8 mouse cellular contexts compared by ENCODE assay signal in the genomic region with DNA sequence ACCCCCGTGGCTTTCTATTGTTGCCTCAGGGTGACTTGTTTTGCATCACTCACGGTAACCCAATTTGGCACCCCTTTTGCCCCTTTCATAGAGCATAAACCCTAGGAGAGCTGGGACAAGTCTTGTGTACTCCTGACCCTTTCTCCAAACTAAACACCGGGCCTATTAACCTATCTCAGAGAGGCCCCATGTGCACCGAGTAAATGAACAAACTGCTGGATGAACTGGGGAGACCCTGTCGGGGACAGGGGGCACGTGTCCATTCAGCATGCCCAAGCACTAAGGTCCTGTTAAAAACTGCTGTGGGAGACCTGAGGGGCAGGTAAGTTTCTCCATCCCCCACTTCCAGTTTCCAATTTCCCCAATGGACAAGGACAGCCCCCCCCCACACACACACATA. TPM values are rescaled to one million over a fixed set of nuclear protein-coding genes. Genes with fewer than 3 reads are reported as not detected.
DNase-seq lines count a peak whose midpoint lies in the region; ATAC-seq and TF ChIP-seq lines count a peak whose summit lies in the region.

No protein-coding gene starts in this region.

- 17% methylated on average over 6 of the region's 6 CpGs for WGBS in hindbrain, embryonic 13.5 days
- 32% methylated on average over 6 of the region's 6 CpGs for WGBS in liver, embryonic 13.5 days (ENCODE audit: insufficient replicate concordance)
- 86% methylated on average over 6 of the region's 6 CpGs for WGBS in thymus, adult 2 months

- H3K27me3 ChIP-seq in hindbrain, embryonic 13.5 days, result no peaks in the 10 kb centered on the region
- no peaks in the 10 kb centered on the region for H3K27me3 ChIP-seq in liver, embryonic 13.5 days
- H3K27me3 ChIP-seq in thymus, adult 2 months (ENCODE audit: control insufficient read depth, insufficient read depth, low read length), result no peaks in the 10 kb centered on the region

- no peak for ATAC-seq in hindbrain, embryonic 13.5 days (ENCODE audit: low FRiP score)
- no peak for ATAC-seq in liver, embryonic 13.5 days (ENCODE audit: low read depth)

- H3K9ac ChIP-seq in hindbrain, embryonic 13.5 days, result peak overlapping the region; percentile 64
- H3K9ac ChIP-seq in liver, embryonic 13.5 days, result peak overlapping the region; percentile 53; the same call in 1 of the 2 replicates

- no peak for TF ChIP-seq CTCF in thymus, adult 2 months (IDR thresholded peaks at IDR 0.05; ENCODE audit: borderline replicate concordance, control insufficient read depth, extremely low read depth, insufficient read depth, low read length, poor library complexity)

- H3K4me3 ChIP-seq in hindbrain, embryonic 13.5 days, result peak overlapping the region; percentile 50
- H3K4me3 ChIP-seq in liver, embryonic 13.5 days (replicated peaks), result peak overlapping the region; percentile 55
- H3K4me3 ChIP-seq in thymus, adult 2 months (ENCODE audit: control insufficient read depth, insufficient read depth, low read length), result no peak overlapping the region

- no peaks in the 10 kb centered on the region for H3K9me3 ChIP-seq in hindbrain, embryonic 13.5 days
- H3K9me3 ChIP-seq in liver, embryonic 13.5 days (replicated peaks), result no peaks in the 10 kb centered on the region

- peaks cover 10% of the 10 kb centered on the region for H3K36me3 ChIP-seq in hindbrain, embryonic 13.5 days
- H3K36me3 ChIP-seq in liver, embryonic 13.5 days, result no peaks in the 10 kb centered on the region
- no peaks in the 10 kb centered on the region for H3K36me3 ChIP-seq in thymus, adult 2 months (ENCODE audit: control insufficient read depth, insufficient read depth, low read length)

- H3K4me1 ChIP-seq in hindbrain, embryonic 13.5 days (replicated peaks), result peaks cover 17% of the 10 kb centered on the region
- H3K4me1 ChIP-seq in liver, embryonic 13.5 days (replicated peaks), result peaks cover 22% of the 10 kb centered on the region
- H3K4me1 ChIP-seq in thymus, adult 2 months (replicated peaks; ENCODE audit: control insufficient read depth, insufficient read depth, low read length), result peaks cover 6% of the 10 kb centered on the region

- peak; percentile 8 for DNase-seq in urinary bladder, adult 2 months (ENCODE audit: low spot score)
- no peak for DNase-seq in urinary bladder, postnatal 25 days (ENCODE audit: low spot score)
- no peak for DNase-seq in liver, embryonic 13.5 days
- no peak for DNase-seq in right cerebral cortex, postnatal 25 days
- no peak for DNase-seq in thymus, postnatal 14 days
- no peak for DNase-seq in thymus, adult 2 months
- DNase-seq in thymus, adult 18-20 months, result no peak

- TF ChIP-seq POLR2A in thymus, adult 2 months (IDR thresholded peaks at IDR 0.05; ENCODE audit: control insufficient read depth, extremely low read depth, insufficient read depth, low read length, poor library complexity), result no peak

- H3K27ac ChIP-seq in hindbrain, embryonic 13.5 days, result no peak overlapping the region
- no peak overlapping the region for H3K27ac ChIP-seq in liver, embryonic 13.5 days
- no peak overlapping the region for H3K27ac ChIP-seq in thymus, adult 2 months (ENCODE audit: control insufficient read depth, insufficient read depth, low read length)

- peak overlapping the region; percentile 76 for H3K4me2 ChIP-seq in hindbrain, embryonic 13.5 days
- peak overlapping the region; percentile 66 for H3K4me2 ChIP-seq in liver, embryonic 13.5 days

RNA-seq across cellular contexts. Expression of a gene that starts 1.0 kb away (rescaled TPM):
- polyA plus RNA-seq in urinary bladder, adult 2 months (2012; rRNA removed), result 101 and 110 TPM in 2 replicates
- 28.4 and 28.5 TPM in 2 replicates for polyA plus RNA-seq in hindbrain, embryonic 13.5 days (2015; fragmentation: Nextera tagmentation; extraction: Ambion mirVana)
- polyA plus RNA-seq in liver, embryonic 13.5 days (2015; fragmentation: Nextera tagmentation; extraction: Ambion mirVana), result 14.8 and 15.9 TPM in 2 replicates
- 49.4 and 60.3 TPM in 2 replicates for polyA plus RNA-seq in thymus, adult 2 months (2012; rRNA removed)

RNA-seq across cellular contexts. Expression of a gene that starts 16.5 kb away (rescaled TPM):
- 10.4 and 13.0 TPM in 2 replicates for polyA plus RNA-seq in urinary bladder, adult 2 months (2012; rRNA removed)
- polyA plus RNA-seq in hindbrain, embryonic 13.5 days (2015; fragmentation: Nextera tagmentation; extraction: Ambion mirVana), result 11.1 and 11.4 TPM in 2 replicates
- 0.45 and 0.68 TPM in 2 replicates for polyA plus RNA-seq in liver, embryonic 13.5 days (2015; fragmentation: Nextera tagmentation; extraction: Ambion mirVana)
- 3.6 and 3.9 TPM in 2 replicates for polyA plus RNA-seq in thymus, adult 2 months (2012; rRNA removed)

RNA-seq across cellular contexts. Expression of a gene that starts 32.8 kb away (rescaled TPM):
- 42.4 and 43.1 TPM in 2 replicates for polyA plus RNA-seq in urinary bladder, adult 2 months (2012; rRNA removed)
- 60.7 and 60.9 TPM in 2 replicates for polyA plus RNA-seq in hindbrain, embryonic 13.5 days (2015; fragmentation: Nextera tagmentation; extraction: Ambion mirVana)
- 60.0 and 69.4 TPM in 2 replicates for polyA plus RNA-seq in liver, embryonic 13.5 days (2015; fragmentation: Nextera tagmentation; extraction: Ambion mirVana)
- polyA plus RNA-seq in thymus, adult 2 months (2012; rRNA removed), result 53.1 and 55.6 TPM in 2 replicates

RNA-seq across cellular contexts. Expression of a gene that starts 35.9 kb away (rescaled TPM):
- polyA plus RNA-seq in urinary bladder, adult 2 months (2012; rRNA removed), result 2.5 and 3.0 TPM in 2 replicates
- polyA plus RNA-seq in hindbrain, embryonic 13.5 days (2015; fragmentation: Nextera tagmentation; extraction: Ambion mirVana), result 33.8 and 35.2 TPM in 2 replicates
- 0.43 and 0.48 TPM in 2 replicates for polyA plus RNA-seq in liver, embryonic 13.5 days (2015; fragmentation: Nextera tagmentation; extraction: Ambion mirVana)
- 1.1 and 2.4 TPM in 2 replicates for polyA plus RNA-seq in thymus, adult 2 months (2012; rRNA removed)

RNA-seq across cellular contexts. Expression of a gene that starts 36.0 kb away (rescaled TPM):
- 0.25 and 0.34 TPM in 2 replicates for polyA plus RNA-seq in urinary bladder, adult 2 months (2012; rRNA removed)
- polyA plus RNA-seq in hindbrain, embryonic 13.5 days (2015; fragmentation: Nextera tagmentation; extraction: Ambion mirVana), result 0.47 and 0.84 TPM in 2 replicates
- polyA plus RNA-seq in liver, embryonic 13.5 days (2015; fragmentation: Nextera tagmentation; extraction: Ambion mirVana), result 0.03 TPM in 1 of 2 replicates, not detected in the other
- 0.07 TPM in 1 of 2 replicates, not detected in the other for polyA plus RNA-seq in thymus, adult 2 months (2012; rRNA removed)
